Mouse (Mus musculus): ENCODE measurements around the gene Ankrd10.

- no peak for TF ChIP-seq CTCF (IDR thresholded peaks at IDR 0.05; ENCODE audit: control insufficient read depth, insufficient read depth, insufficient read length)
- TF ChIP-seq USF1 (IDR thresholded peaks at IDR 0.05; ENCODE audit: low read depth): no peak
- TF ChIP-seq CEBPB (IDR thresholded peaks at IDR 0.05; ENCODE audit: low read depth): no peak
- TF ChIP-seq MAX (IDR thresholded peaks at IDR 0.05): no peak
- no peak for TF ChIP-seq FOSL1 (IDR thresholded peaks at IDR 0.05; ENCODE audit: insufficient read depth, low read length, poor library complexity, severe bottlenecking)
- TF ChIP-seq MYOD1 (IDR thresholded peaks at IDR 0.05; ENCODE audit: control insufficient read depth, insufficient read length, low read depth): no peak
These were observed 49.0 kb upstream of the Ankrd10 start for GRCm38 (mm10) chr8:11684558-11684957.

Measured in C2C12 (cell line).